In the genomic region with DNA sequence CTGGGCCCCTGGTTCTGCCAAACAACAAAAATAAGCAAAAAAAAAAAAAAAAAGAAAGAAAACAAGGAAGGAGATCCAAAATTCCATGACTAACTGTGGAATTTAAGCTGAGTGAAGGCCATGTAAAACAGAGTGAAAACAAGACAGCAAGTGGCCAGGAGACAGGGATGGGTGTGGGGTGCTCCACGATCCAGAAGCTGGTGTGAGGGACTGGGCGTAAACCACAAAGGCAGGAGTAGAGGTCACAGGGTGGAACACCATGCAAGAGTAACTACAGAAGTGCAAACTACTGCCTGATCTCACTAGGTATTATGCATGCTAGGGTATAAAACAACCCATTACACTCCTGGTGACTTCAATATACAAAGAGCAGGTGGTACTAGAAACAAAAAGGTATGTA, we compare ENCODE assay signal across 23 mouse cellular contexts. TPM values are rescaled to one million over a fixed set of nuclear protein-coding genes. Genes with fewer than 3 reads are reported as not detected.
DNase-seq lines count a peak whose midpoint lies in the region; ATAC-seq and TF ChIP-seq lines count a peak whose summit lies in the region.
"Had no signal": no experiment of that assay in that cellular context is flagged by ENCODE, and none has a peak within 500 bp of the region (broad histone marks: within the 10 kb centered on the region; RNA-seq: fewer than 3 reads in every experiment).

No protein-coding gene starts in this region.

- H3K36me3 ChIP-seq in hindbrain, embryonic 16.5 days (ENCODE audit: control insufficient read depth, insufficient read depth, low read length) = no peaks in the 10 kb centered on the region
- H3K36me3 ChIP-seq in midbrain, embryonic 15.5 days (replicated peaks) = no peaks in the 10 kb centered on the region

- H3K9ac ChIP-seq in hindbrain, embryonic 16.5 days (ENCODE audit: low read depth, low read length) = no peak overlapping the region
- H3K9ac ChIP-seq in midbrain, embryonic 15.5 days = no peak overlapping the region
- H3K9ac ChIP-seq: embryonic facial prominence, embryonic 13.5 days; heart, embryonic 13.5 days; liver, embryonic 12.5 days had no signal

- 0 out of 2 replicates have a peak, but pooled peaks have one; percentile 44 for ATAC-seq in megakaryocyte-erythroid progenitor cell, adult 5-6 weeks (replicated peaks; ENCODE audit: low FRiP score, low TSS enrichment, poor library complexity, severe bottlenecking)
- no peak for ATAC-seq in hindbrain, embryonic 16.5 days
- ATAC-seq in midbrain, embryonic 15.5 days (replicated peaks) = no peak
- ATAC-seq: activated CD4-positive, CD25-positive, alpha-beta regulatory T cell, adult 4 months; forebrain, embryonic 16.5 days had no signal

- peak; percentile 66 for DNase-seq in gastrocnemius, adult 2 months
- no peak for DNase-seq in gastrocnemius, adult 8-10 months (ENCODE audit: low spot score in 2 of 2)
- peak; percentile 62 for DNase-seq in kidney, adult 9 months
- DNase-seq in kidney, adult 18-20 months = no peak
- peak; percentile 77 for DNase-seq in ES-CJ7 (ENCODE audit: low read depth, low spot score)
- DNase-seq: adrenal gland, postnatal 36 days; cerebellum, adult 11-12 months; cerebellum, postnatal 14 days; kidney, adult 11 months; lung, adult 2 months; right cerebral cortex, adult 18-20 months; thymus, adult 18-20 months; thymus, postnatal 4 days had no signal

- WGBS in hindbrain, embryonic 16.5 days = 97% methylated on average over 2 of the region's 2 CpGs
- WGBS in midbrain, embryonic 15.5 days = 85% methylated on average over 2 of the region's 2 CpGs

- peak overlapping the region; percentile 69 for H3K27ac ChIP-seq in gastrocnemius, adult 2 months
- no peak overlapping the region for H3K27ac ChIP-seq in hindbrain, embryonic 16.5 days (ENCODE audit: low read depth, low read length)
- no peak overlapping the region for H3K27ac ChIP-seq in midbrain, embryonic 15.5 days
- H3K27ac ChIP-seq: embryonic facial prominence, embryonic 13.5 days; heart, embryonic 13.5 days; hindbrain, embryonic 10.5 days; liver, embryonic 12.5 days; midbrain, embryonic 10.5 days had no signal

- no peaks in the 10 kb centered on the region for H3K9me3 ChIP-seq in hindbrain, embryonic 16.5 days (ENCODE audit: control insufficient read depth, low read length)
- no peaks in the 10 kb centered on the region for H3K9me3 ChIP-seq in midbrain, embryonic 15.5 days
- H3K9me3 ChIP-seq: embryonic facial prominence, embryonic 13.5 days; heart, embryonic 13.5 days; liver, embryonic 12.5 days had no signal

- intact Hi-C loops in gastrocnemius, adult 2 months (cut with DNase I) = no loop called here

- H3K27me3 ChIP-seq in hindbrain, embryonic 16.5 days (replicated peaks; ENCODE audit: control insufficient read depth, insufficient read depth, low read length) = no peaks in the 10 kb centered on the region
- H3K27me3 ChIP-seq in midbrain, embryonic 15.5 days (replicated peaks) = no peaks in the 10 kb centered on the region
- H3K27me3 ChIP-seq: embryonic facial prominence, embryonic 13.5 days; heart, embryonic 13.5 days; liver, embryonic 12.5 days had no signal

- H3K4me3 ChIP-seq in gastrocnemius, adult 2 months = no peak overlapping the region
- H3K4me3 ChIP-seq in hindbrain, embryonic 16.5 days (ENCODE audit: low read length) = no peak overlapping the region
- H3K4me3 ChIP-seq in midbrain, embryonic 15.5 days = no peak overlapping the region
- H3K4me3 ChIP-seq: embryonic facial prominence, embryonic 13.5 days; heart, embryonic 13.5 days; hindbrain, embryonic 10.5 days; liver, embryonic 12.5 days; midbrain, embryonic 10.5 days had no signal

- peaks cover 42% of the 10 kb centered on the region for H3K4me1 ChIP-seq in hindbrain, embryonic 16.5 days (ENCODE audit: control insufficient read depth, insufficient read depth, low read depth, low read length)
- H3K4me1 ChIP-seq in midbrain, embryonic 15.5 days = peaks cover 48% of the 10 kb centered on the region

- no peak for TF ChIP-seq CTCF in gastrocnemius, adult 2 months (IDR thresholded peaks at IDR 0.05)

- H3K4me2 ChIP-seq in hindbrain, embryonic 16.5 days (ENCODE audit: low read length) = no peak overlapping the region
- no peak overlapping the region for H3K4me2 ChIP-seq in midbrain, embryonic 15.5 days
- H3K4me2 ChIP-seq: embryonic facial prominence, embryonic 13.5 days; heart, embryonic 13.5 days; liver, embryonic 12.5 days had no signal

RNA-seq across cellular contexts. Expression of gene Tnpo1, which starts 8.3 kb away (rescaled TPM):
- total RNA-seq in gastrocnemius, adult 2 months (2021) = 10 to 100 TPM; 32.2 to 39.3 TPM
- total RNA-seq in gastrocnemius, adult 8-10 months (2022) = 10 to 100 TPM; 30.7 to 34.4 (median 31.1) TPM
- total RNA-seq in megakaryocyte-erythroid progenitor cell, adult 5-6 weeks (2014; fragmentation: Nextera tagmentation) = 87.0 and 108 TPM in 2 replicates
- total RNA-seq in megakaryocyte-erythroid progenitor cell, adult 5-6 weeks (2017) = 117 and 119 TPM in 2 replicates
- polyA plus RNA-seq in hindbrain, embryonic 16.5 days (2015; fragmentation: Nextera tagmentation; extraction: Ambion mirVana) = 36.2 and 41.4 TPM in 2 replicates
- polyA plus RNA-seq in midbrain, embryonic 15.5 days (2015; fragmentation: Nextera tagmentation; extraction: Ambion mirVana) = 51.3 and 53.9 TPM in 2 replicates

Comparison
In these comparisons a context has a peak if more than half of its experiments do, and no peak if none do; other contexts are left out.
1. DNase-seq: peak in gastrocnemius, adult 2 months (single experiment), kidney, adult 9 months (single experiment) and ES-CJ7 (single experiment); none in gastrocnemius, adult 8-10 months (0 of 2) and kidney, adult 18-20 months (single experiment).